Mouse (Mus musculus): ENCODE results near the gene Grem2. TPM values are rescaled to one million over a fixed set of nuclear protein-coding genes. Genes with fewer than 3 reads are reported as not detected.

Gene Grem2
- 1.8 and 2.0 TPM in 2 replicates for polyA plus RNA-seq (2015; fragmentation: Nextera tagmentation; extraction: Ambion mirVana)

DNA sequence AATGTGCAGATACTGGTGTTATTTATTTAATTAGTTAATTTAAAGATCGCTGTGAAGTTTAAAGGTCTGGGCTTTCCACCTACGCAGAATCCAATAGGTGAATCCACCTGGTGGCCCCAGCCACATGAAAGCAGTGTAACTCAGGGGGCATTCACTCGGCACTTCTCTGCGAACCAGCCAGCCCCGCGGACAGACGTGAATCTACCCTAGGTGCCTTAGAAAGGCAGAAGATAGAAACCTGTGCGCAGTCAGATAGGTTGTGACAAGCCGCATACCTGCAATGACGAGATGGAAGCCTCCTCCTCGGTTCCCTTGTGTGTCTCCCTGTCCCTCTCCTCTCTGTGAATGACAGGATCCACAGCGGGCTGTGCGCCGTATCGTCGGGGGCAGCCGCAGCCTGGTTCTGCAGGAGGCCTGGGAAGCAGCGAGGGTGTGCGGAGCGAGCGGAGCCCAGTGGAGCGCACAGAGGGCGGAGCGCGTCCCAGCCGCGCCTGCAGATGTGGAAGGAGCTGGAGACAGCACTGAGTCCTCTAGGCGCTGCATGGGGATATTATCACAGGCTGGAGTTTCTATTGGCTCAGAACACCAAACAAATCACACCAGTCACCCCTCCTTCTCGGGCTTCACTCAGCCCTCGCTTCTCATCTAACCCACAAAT is at the start of gene Grem2:
Gene Grem2, minus strand, starts transcription at position 522 of the 658 bp plus-strand sequence.
- H3K9me3 ChIP-seq (ENCODE audit: control insufficient read depth, low read length), result no peaks in the 10 kb centered on the region
- peak within 1 kb of the TSS; percentile 70 for H3K4me2 ChIP-seq (ENCODE audit: low read depth, low read length)
- H3K4me1 ChIP-seq (replicated peaks; ENCODE audit: control insufficient read depth, insufficient read depth, low read length), result no peaks in the 10 kb centered on the region; the same call in 1 of the 2 replicates
- H3K27ac ChIP-seq (ENCODE audit: low read length), result no peak within 1 kb of the TSS
- peak; percentile 97 for ATAC-seq (ENCODE audit: low read depth)
- peak within 1 kb of the TSS; percentile 62 for H3K9ac ChIP-seq (ENCODE audit: low read length)
- no peaks in the 10 kb centered on the region for H3K27me3 ChIP-seq (ENCODE audit: control insufficient read depth, insufficient read depth, low read depth, low read length)
- H3K36me3 ChIP-seq (ENCODE audit: control insufficient read depth, insufficient read depth, low read length), result no peaks in the 10 kb centered on the region
- 3% methylated on average over 30 of the region's 30 CpGs for WGBS
- peak within 1 kb of the TSS; percentile 50 for H3K4me3 ChIP-seq (ENCODE audit: low read length)

DNA sequence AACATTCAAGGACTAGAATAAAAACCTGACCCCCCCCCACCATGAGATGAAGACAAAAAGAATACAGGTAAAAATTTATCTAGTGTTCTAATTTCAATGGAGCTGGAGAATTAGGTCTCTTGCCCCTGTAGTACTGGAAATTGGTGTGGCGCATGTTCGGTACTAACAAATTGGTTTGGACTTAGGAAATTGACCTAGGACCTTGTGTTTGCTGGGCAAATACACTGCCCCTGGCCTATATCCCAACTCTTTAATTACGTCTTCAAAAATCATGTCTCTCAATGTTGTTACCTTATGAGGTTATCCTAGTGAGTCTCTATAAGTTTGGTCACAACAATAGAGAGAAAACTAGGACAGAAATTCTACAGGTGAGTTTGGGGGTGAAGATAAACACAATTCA is 38.2 kb upstream of the Grem2 start:
- 89% methylated on average over 3 of the region's 3 CpGs for WGBS
- H3K4me3 ChIP-seq (ENCODE audit: low read length), result no peak overlapping the region
- ATAC-seq (ENCODE audit: low read depth), result no peak
- H3K4me1 ChIP-seq (replicated peaks; ENCODE audit: control insufficient read depth, insufficient read depth, low read length), result no peaks in the 10 kb centered on the region
- H3K9me3 ChIP-seq (ENCODE audit: control insufficient read depth, low read length), result no peaks in the 10 kb centered on the region
- H3K27ac ChIP-seq (ENCODE audit: low read length), result no peak overlapping the region
- H3K27me3 ChIP-seq (ENCODE audit: control insufficient read depth, insufficient read depth, low read depth, low read length), result no peaks in the 10 kb centered on the region
- no peak overlapping the region for H3K4me2 ChIP-seq (ENCODE audit: low read depth, low read length)
- H3K9ac ChIP-seq (ENCODE audit: low read length), result no peak overlapping the region
- H3K36me3 ChIP-seq (ENCODE audit: control insufficient read depth, insufficient read depth, low read length), result no peaks in the 10 kb centered on the region

DNA sequence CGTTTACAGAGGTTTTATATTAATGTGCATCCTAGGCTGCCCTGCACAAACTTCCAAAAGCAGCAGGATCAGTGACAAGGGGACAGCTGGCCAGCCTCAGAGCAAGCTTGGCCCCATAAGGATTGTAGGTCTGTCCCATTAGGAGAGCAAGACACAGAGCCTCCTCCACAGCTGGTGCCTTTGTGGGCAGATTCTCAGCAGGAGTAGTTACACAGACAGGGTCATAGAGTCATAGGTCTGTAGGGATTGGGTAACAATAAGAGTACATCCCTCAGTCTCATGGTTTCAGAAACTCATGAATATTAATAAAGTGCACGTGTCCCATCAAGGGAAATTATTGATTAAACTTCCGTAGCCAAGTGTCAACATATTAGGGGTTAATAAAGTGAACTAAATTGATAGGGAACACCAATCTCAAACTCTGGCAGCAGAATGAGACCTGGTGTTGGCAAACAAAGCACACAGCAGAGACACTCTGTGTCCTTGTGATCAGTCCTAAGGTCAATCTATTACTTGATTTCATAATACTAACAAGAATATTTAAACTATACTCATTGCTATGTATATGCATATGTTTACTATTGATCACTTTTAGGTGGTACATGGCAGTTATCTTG is 9.5 kb upstream of the Grem2 start:
- Histone ChIP-seq H3K27me3 (ENCODE audit: control insufficient read depth, insufficient read depth, low read depth, low read length) (no peaks in the 10 kb centered on the region), H3K9me3 (ENCODE audit: control insufficient read depth, low read length) (no peaks in the 10 kb centered on the region), H3K4me1 (replicated peaks; ENCODE audit: control insufficient read depth, insufficient read depth, low read length) (no peaks in the 10 kb centered on the region), H3K36me3 (ENCODE audit: control insufficient read depth, insufficient read depth, low read length) (no peaks in the 10 kb centered on the region), H3K4me3 (ENCODE audit: low read length) (no peak overlapping the region), H3K4me2 (ENCODE audit: low read depth, low read length) (no peak overlapping the region), H3K27ac (ENCODE audit: low read length) (no peak overlapping the region), H3K9ac (ENCODE audit: low read length) (no peak overlapping the region)
- no peak for ATAC-seq (ENCODE audit: low read depth)
- 60% methylated on average over 3 of the region's 3 CpGs for WGBS

- H3K9ac ChIP-seq (ENCODE audit: low read length), result no peak overlapping the region
- no peaks in the 10 kb centered on the region for H3K4me1 ChIP-seq (replicated peaks; ENCODE audit: control insufficient read depth, insufficient read depth, low read length)
- no peaks in the 10 kb centered on the region for H3K9me3 ChIP-seq (ENCODE audit: control insufficient read depth, low read length)
- no peak for ATAC-seq (ENCODE audit: low read depth)
- H3K4me2 ChIP-seq (ENCODE audit: low read depth, low read length), result no peak overlapping the region
- H3K4me3 ChIP-seq (ENCODE audit: low read length), result no peak overlapping the region
- 78% methylated on average over 7 of the region's 7 CpGs for WGBS
- H3K27ac ChIP-seq (ENCODE audit: low read length), result no peak overlapping the region
- H3K27me3 ChIP-seq (ENCODE audit: control insufficient read depth, insufficient read depth, low read depth, low read length), result no peaks in the 10 kb centered on the region
- H3K36me3 ChIP-seq (ENCODE audit: control insufficient read depth, insufficient read depth, low read length), result no peaks in the 10 kb centered on the region
Measured at GRCm38 (mm10) chr1:174929459-174930181, 8.0 kb upstream of the Grem2 start.

GRCm38 (mm10) chr1:174918949-174919348 is 2.7 kb downstream of the Grem2 start:
- Histone ChIP-seq H3K27me3 (ENCODE audit: control insufficient read depth, insufficient read depth, low read depth, low read length) (no peaks in the 10 kb centered on the region), H3K36me3 (ENCODE audit: control insufficient read depth, insufficient read depth, low read length) (no peaks in the 10 kb centered on the region), H3K27ac (ENCODE audit: low read length) (no peak overlapping the region), H3K9me3 (ENCODE audit: control insufficient read depth, low read length) (no peaks in the 10 kb centered on the region), H3K4me3 (ENCODE audit: low read length) (no peak overlapping the region), H3K4me2 (ENCODE audit: low read depth, low read length) (no peak overlapping the region), H3K4me1 (replicated peaks; ENCODE audit: control insufficient read depth, insufficient read depth, low read length) (no peaks in the 10 kb centered on the region; the same call in 1 of the 2 replicates), H3K9ac (ENCODE audit: low read length) (no peak overlapping the region)
- no peak for ATAC-seq (ENCODE audit: low read depth)
- 96% methylated on average over 4 of the region's 4 CpGs for WGBS

DNA sequence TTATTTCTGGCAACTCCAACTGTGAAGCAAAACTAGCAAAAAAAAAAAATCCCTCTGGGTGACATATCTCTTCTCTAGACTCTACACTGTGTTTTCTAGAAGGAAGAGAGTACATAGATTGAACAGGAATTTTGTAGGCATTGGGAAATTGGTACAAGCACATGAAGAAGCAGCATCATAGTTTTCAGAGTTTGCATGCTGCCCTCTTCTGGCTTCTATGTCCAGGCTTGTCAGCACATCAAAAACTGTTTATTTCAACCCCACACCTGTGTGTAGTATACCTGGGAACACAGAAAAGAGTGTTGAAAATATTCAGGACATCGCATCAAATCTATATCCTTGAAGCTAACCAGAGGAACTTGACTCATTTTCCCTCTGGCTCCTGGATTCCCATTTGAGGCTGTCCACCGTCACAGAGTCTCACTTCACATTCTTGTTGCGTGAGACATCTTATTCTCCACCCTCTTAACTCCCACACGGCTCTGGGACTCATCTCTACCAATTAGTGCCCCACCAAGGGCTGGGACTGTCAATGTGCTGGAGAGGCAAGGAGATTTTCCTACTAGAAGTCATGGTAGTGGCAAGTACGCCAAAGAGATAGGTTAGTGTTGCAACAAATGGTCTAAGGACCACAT is 3.3 kb downstream of the Grem2 start:
- no peaks in the 10 kb centered on the region for H3K36me3 ChIP-seq (ENCODE audit: control insufficient read depth, insufficient read depth, low read length)
- no peaks in the 10 kb centered on the region for H3K27me3 ChIP-seq (ENCODE audit: control insufficient read depth, insufficient read depth, low read depth, low read length)
- H3K4me2 ChIP-seq (ENCODE audit: low read depth, low read length), result no peak overlapping the region
- H3K9ac ChIP-seq (ENCODE audit: low read length), result no peak overlapping the region
- H3K9me3 ChIP-seq (ENCODE audit: control insufficient read depth, low read length), result no peaks in the 10 kb centered on the region
- H3K4me3 ChIP-seq (ENCODE audit: low read length), result no peak overlapping the region
- ATAC-seq (ENCODE audit: low read depth), result no peak
- WGBS, result 70% methylated on average over 5 of the region's 5 CpGs
- no peaks in the 10 kb centered on the region; the same call in 1 of the 2 replicates for H3K4me1 ChIP-seq (replicated peaks; ENCODE audit: control insufficient read depth, insufficient read depth, low read length)
- no peak overlapping the region for H3K27ac ChIP-seq (ENCODE audit: low read length)

DNA sequence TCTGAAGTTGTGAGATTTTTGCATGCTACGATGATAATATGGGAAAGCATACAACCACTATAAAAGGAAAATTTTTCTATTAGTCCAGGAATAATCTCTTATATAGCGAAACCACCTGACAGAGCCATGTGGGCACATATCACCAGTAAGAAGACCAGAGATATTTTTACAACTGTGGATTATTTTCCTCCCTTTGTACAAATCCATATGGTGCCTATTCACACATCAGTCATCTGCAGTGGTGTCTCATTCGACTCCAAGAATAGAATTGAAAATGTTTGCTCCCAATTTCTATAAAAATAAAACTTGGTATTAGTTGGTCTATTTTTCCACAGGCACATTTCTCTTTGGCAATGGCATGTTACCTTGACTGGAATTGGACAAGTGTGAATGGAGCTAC is 11.8 kb downstream of the Grem2 start:
- Histone ChIP-seq H3K9me3 (ENCODE audit: control insufficient read depth, low read length) (no peaks in the 10 kb centered on the region), H3K9ac (ENCODE audit: low read length) (no peak overlapping the region), H3K4me3 (ENCODE audit: low read length) (no peak overlapping the region), H3K4me1 (replicated peaks; ENCODE audit: control insufficient read depth, insufficient read depth, low read length) (no peaks in the 10 kb centered on the region), H3K36me3 (ENCODE audit: control insufficient read depth, insufficient read depth, low read length) (no peaks in the 10 kb centered on the region), H3K27ac (ENCODE audit: low read length) (no peak overlapping the region), H3K27me3 (ENCODE audit: control insufficient read depth, insufficient read depth, low read depth, low read length) (no peaks in the 10 kb centered on the region), H3K4me2 (ENCODE audit: low read depth, low read length) (no peak overlapping the region)
- 78% methylated on average over 3 of the region's 3 CpGs for WGBS
- ATAC-seq (ENCODE audit: low read depth), result no peak

- peak overlapping the region; percentile 81 for H3K27ac ChIP-seq (ENCODE audit: low read length)
Measured at GRCm38 (mm10) chr1:174908232-174908631, 13.4 kb downstream of the Grem2 start.

GRCm38 (mm10) chr1:174907637-174908036 is 14.0 kb downstream of the Grem2 start:
- Histone ChIP-seq H3K9me3 (ENCODE audit: control insufficient read depth, low read length) (no peaks in the 10 kb centered on the region), H3K4me2 (ENCODE audit: low read depth, low read length) (no peak overlapping the region), H3K4me1 (replicated peaks; ENCODE audit: control insufficient read depth, insufficient read depth, low read length) (no peaks in the 10 kb centered on the region), H3K9ac (ENCODE audit: low read length) (no peak overlapping the region), H3K4me3 (ENCODE audit: low read length) (no peak overlapping the region), H3K27me3 (ENCODE audit: control insufficient read depth, insufficient read depth, low read depth, low read length) (no peaks in the 10 kb centered on the region), H3K36me3 (ENCODE audit: control insufficient read depth, insufficient read depth, low read length) (no peaks in the 10 kb centered on the region), H3K27ac (ENCODE audit: low read length) (peak overlapping the region; percentile 81)
- peak; percentile 91 for ATAC-seq (ENCODE audit: low read depth)
- 32% methylated on average over 5 of the region's 5 CpGs for WGBS

More at GRCm38 (mm10) chr1:174908232-174908631, 13.4 kb downstream of the Grem2 start:
- H3K9ac ChIP-seq (ENCODE audit: low read length), result no peak overlapping the region
- H3K4me1 ChIP-seq (replicated peaks; ENCODE audit: control insufficient read depth, insufficient read depth, low read length), result no peaks in the 10 kb centered on the region
- H3K9me3 ChIP-seq (ENCODE audit: control insufficient read depth, low read length), result no peaks in the 10 kb centered on the region
- H3K4me3 ChIP-seq (ENCODE audit: low read length), result no peak overlapping the region
- peak; percentile 78 for ATAC-seq (ENCODE audit: low read depth)
- WGBS, result 72% methylated on average over 5 of the region's 5 CpGs
- H3K36me3 ChIP-seq (ENCODE audit: control insufficient read depth, insufficient read depth, low read length), result no peaks in the 10 kb centered on the region
- H3K4me2 ChIP-seq (ENCODE audit: low read depth, low read length), result no peak overlapping the region
- no peaks in the 10 kb centered on the region for H3K27me3 ChIP-seq (ENCODE audit: control insufficient read depth, insufficient read depth, low read depth, low read length)

Measured in lung, embryonic 16.5 days (tissue).